Mouse (Mus musculus): Measurements from ENCODE around the gene Lrrc28. TPM values are rescaled to one million over a fixed set of nuclear protein-coding genes. Genes with fewer than 3 reads are reported as not detected.

Gene Lrrc28
- polyA plus RNA-seq, 1 experiment from 2014 or later = 10.3 TPM

DNA sequence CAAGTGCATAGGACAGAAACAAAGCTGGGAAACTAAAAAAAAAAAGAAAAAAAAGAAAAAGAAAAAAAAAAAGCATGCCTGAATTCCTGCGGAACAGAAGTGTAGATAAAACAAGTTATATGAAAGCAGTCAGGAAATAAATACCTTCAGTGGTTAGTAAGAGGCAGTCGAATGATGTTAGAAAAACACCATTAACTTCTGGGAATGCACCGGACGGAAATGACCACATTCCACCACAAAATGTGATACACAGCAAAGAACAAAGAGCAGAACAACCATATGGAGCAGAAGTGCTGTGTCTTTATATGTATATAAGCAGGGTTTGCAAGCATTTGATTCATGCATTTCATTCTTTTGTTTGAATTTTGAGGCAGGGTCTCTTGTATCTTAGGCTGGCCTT, 28.2 kb downstream of the Lrrc28 start:
- WGBS (ENCODE audit: insufficient replicate concordance) = 62% methylated on average over 4 of the region's 4 CpGs
- Histone ChIP-seq H3K4me2 (no peak overlapping the region), H3K4me1 (no peaks in the 10 kb centered on the region), H3K27ac (no peak overlapping the region), H3K9ac (no peak overlapping the region), H3K36me3 (no peaks in the 10 kb centered on the region), H3K4me3 (no peak overlapping the region), H3K27me3 (replicated peaks) (no peaks in the 10 kb centered on the region), H3K9me3 (replicated peaks) (no peaks in the 10 kb centered on the region)
- ATAC-seq = no peak

DNA sequence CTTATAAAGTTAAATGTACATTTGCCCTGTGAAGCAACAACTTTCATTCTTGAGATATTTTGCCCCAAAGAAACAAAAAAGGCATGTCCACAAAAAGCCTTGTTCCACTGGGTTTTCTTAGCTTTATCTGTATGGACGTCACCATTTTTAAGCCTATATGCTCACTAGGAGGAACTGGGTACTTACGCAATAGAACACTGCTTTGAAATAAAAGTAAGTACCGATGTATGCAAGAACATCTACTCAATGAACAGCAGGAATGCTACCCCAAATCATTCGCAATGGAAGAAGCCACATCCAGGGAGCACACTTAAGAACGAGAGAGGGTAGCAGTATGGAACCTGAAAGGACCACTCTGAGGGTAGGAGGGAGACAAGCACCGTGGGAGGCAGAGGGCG, 30.6 kb downstream of the Lrrc28 start:
- Histone ChIP-seq H3K9me3 (replicated peaks) (no peaks in the 10 kb centered on the region), H3K36me3 (no peaks in the 10 kb centered on the region), H3K9ac (no peak overlapping the region), H3K4me1 (no peaks in the 10 kb centered on the region), H3K4me3 (no peak overlapping the region), H3K27ac (no peak overlapping the region), H3K4me2 (no peak overlapping the region), H3K27me3 (replicated peaks) (no peaks in the 10 kb centered on the region)
- no peak for ATAC-seq
- 67% methylated on average over 7 of the region's 7 CpGs for whole genome bisulfite sequencing (ENCODE audit: insufficient replicate concordance)

DNA sequence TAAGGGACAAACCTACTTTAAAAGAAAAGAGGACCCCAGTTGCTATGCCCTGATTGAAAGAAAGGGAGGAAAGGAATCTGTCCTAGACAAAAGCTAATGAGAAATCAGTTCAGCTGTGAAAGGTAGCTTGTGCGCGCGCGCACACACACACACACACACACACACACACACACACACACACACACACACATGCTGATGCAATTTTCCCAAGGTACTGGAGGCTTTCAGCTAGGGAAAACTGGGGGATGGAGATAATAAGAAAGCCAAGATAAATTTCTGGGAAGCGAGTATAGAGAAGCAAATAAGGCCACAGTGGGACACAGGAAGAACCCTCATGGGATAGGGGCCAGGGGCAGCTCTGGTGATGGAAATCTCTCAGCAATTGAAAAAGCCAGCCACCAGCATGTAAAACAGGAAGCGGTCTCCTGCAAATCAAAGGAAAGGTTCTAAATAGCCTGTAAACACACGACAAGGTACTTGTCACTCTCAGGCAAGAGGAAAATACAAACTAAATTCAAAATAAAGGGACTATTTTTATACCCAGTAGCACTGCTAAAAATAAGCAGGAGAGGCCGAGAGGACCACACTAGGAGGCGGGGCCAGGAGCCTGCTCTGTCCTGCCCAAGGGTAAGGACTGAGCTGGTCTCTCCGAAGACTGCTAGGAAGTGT, 31.1 kb downstream of the Lrrc28 start:
- Histone ChIP-seq H3K27me3 (replicated peaks) (no peaks in the 10 kb centered on the region), H3K9ac (no peak overlapping the region), H3K4me2 (no peak overlapping the region), H3K36me3 (no peaks in the 10 kb centered on the region), H3K27ac (no peak overlapping the region), H3K4me1 (no peaks in the 10 kb centered on the region), H3K4me3 (no peak overlapping the region), H3K9me3 (replicated peaks) (no peaks in the 10 kb centered on the region)
- 56% methylated on average over 10 of the region's 10 CpGs for WGBS (ENCODE audit: insufficient replicate concordance)
- no peak for ATAC-seq

DNA sequence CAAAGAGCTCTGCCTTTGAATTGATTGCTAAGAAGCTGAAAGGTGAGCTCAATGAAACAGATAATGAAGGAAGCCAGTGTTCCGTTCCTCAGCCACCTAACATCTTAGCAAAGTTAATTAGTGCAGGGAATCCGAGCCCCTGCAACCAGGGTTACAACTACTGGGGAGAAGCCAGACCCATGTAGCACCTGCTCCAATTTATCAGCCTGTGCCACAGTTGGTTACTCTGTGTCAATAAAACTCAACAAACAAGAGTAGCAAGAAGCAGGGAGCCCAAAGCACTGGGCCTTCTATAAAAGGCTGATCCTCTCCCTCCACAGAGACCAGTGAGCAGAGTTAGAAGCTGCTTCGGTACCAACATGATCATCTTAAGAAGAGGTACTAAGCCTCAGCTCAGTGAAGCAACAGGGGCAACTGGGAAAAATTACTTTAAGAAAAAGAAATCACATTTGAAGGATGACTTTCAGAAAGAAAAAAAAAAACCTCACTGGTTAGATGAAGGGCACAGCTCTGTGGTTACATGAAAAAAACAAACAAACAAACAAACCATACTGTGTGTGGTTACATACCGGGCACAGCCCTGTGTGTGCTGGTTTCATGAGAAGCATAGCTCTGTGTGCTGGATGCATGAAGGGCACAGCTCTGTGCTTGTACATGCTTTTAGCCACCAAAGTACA, 36.6 kb downstream of the Lrrc28 start:
- Histone ChIP-seq H3K27me3 (replicated peaks) (no peaks in the 10 kb centered on the region), H3K9ac (no peak overlapping the region), H3K4me3 (no peak overlapping the region), H3K4me1 (no peaks in the 10 kb centered on the region), H3K4me2 (no peak overlapping the region), H3K9me3 (replicated peaks) (no peaks in the 10 kb centered on the region), H3K27ac (no peak overlapping the region), H3K36me3 (no peaks in the 10 kb centered on the region)
- 69% methylated on average over 4 of the region's 4 CpGs for WGBS (ENCODE audit: insufficient replicate concordance)
- ATAC-seq = no peak

DNA sequence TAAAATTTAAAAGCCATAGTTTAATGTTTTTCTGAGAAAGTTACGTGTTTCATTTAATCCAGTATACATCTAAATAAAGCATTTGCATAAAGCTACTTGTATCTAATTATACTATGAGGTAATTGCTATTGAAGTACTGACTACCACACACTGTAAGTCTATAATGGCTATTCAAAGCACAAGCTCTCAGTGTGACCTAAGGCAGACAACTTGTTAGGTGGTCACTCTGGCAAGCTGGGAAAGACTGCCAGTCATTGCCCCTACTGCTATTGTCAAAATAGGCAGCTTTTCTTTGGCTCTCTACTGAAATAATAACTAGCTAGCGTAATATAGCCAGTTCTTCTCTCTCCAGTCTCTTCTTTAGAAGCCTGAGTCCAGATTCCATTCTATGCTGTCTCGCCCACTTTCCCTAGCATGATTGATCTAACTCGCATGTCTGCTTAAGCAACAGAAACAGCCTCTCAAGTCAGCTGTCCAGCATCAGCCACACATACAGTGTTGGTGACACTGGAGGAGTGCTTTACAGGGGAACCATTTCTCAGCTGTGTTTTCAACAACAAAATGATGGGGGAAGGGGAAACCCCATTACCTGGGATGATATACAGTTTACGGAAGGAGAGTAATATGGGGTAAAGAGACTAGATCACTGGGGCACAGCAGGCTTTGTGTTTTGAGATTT, 37.3 kb downstream of the Lrrc28 start:
- no peak for ATAC-seq
- Histone ChIP-seq H3K27me3 (replicated peaks) (no peaks in the 10 kb centered on the region), H3K4me3 (no peak overlapping the region)

GRCm38 (mm10) chr7:67606250-67606649, 38.8 kb downstream of the Lrrc28 start:
- H3K9me3 ChIP-seq (replicated peaks) = no peaks in the 10 kb centered on the region
- H3K27me3 ChIP-seq (replicated peaks) = no peaks in the 10 kb centered on the region
- no peak overlapping the region for H3K4me3 ChIP-seq
- H3K36me3 ChIP-seq = no peaks in the 10 kb centered on the region
- no peak overlapping the region for H3K4me2 ChIP-seq
- H3K9ac ChIP-seq = no peak overlapping the region
- no peak for ATAC-seq
- WGBS (ENCODE audit: insufficient replicate concordance) = 67% methylated on average over 1 of the region's 1 CpGs
- H3K4me1 ChIP-seq = no peaks in the 10 kb centered on the region
- no peak overlapping the region for H3K27ac ChIP-seq

More for the DNA sequence above, 37.3 kb downstream of the Lrrc28 start:
- H3K9ac ChIP-seq = no peak overlapping the region
- no peaks in the 10 kb centered on the region for H3K36me3 ChIP-seq
- 78% methylated on average over 5 of the region's 5 CpGs for WGBS (ENCODE audit: insufficient replicate concordance)
- H3K4me1 ChIP-seq = no peaks in the 10 kb centered on the region
- no peak overlapping the region for H3K4me2 ChIP-seq
- H3K9me3 ChIP-seq (replicated peaks) = no peaks in the 10 kb centered on the region
- H3K27ac ChIP-seq = no peak overlapping the region

GRCm38 (mm10) chr7:67605114-67605513, 40.0 kb downstream of the Lrrc28 start:
- no peaks in the 10 kb centered on the region for H3K36me3 ChIP-seq
- 60% methylated on average over 6 of the region's 6 CpGs for WGBS (ENCODE audit: insufficient replicate concordance)
- no peak overlapping the region for H3K9ac ChIP-seq
- no peaks in the 10 kb centered on the region for H3K9me3 ChIP-seq (replicated peaks)
- H3K4me1 ChIP-seq = no peaks in the 10 kb centered on the region
- no peak overlapping the region for H3K4me2 ChIP-seq
- ATAC-seq = no peak
- no peak overlapping the region for H3K27ac ChIP-seq
- no peaks in the 10 kb centered on the region for H3K27me3 ChIP-seq (replicated peaks)
- H3K4me3 ChIP-seq = no peak overlapping the region

- H3K27me3 ChIP-seq (replicated peaks) = no peaks in the 10 kb centered on the region
- 68% methylated on average over 3 of the region's 3 CpGs for WGBS (ENCODE audit: insufficient replicate concordance)
- H3K36me3 ChIP-seq = no peaks in the 10 kb centered on the region
- no peaks in the 10 kb centered on the region for H3K9me3 ChIP-seq (replicated peaks)
- ATAC-seq = no peak
- H3K27ac ChIP-seq = no peak overlapping the region
- H3K4me3 ChIP-seq = no peak overlapping the region
- H3K4me1 ChIP-seq = 0 out of 2 replicates have a peak, but pooled peaks cover 4% of the 10 kb centered on the region
- H3K9ac ChIP-seq = no peak overlapping the region
- H3K4me2 ChIP-seq = no peak overlapping the region
Measured at GRCm38 (mm10) chr7:67598050-67598449, 47.0 kb downstream of the Lrrc28 start.

GRCm38 (mm10) chr7:67596961-67597360, 48.1 kb downstream of the Lrrc28 start:
- no peaks in the 10 kb centered on the region for H3K36me3 ChIP-seq
- H3K9me3 ChIP-seq (replicated peaks) = no peaks in the 10 kb centered on the region
- H3K27me3 ChIP-seq (replicated peaks) = no peaks in the 10 kb centered on the region
- H3K4me1 ChIP-seq = 0 out of 2 replicates have a peak, but pooled peaks cover 4% of the 10 kb centered on the region
- H3K4me2 ChIP-seq = no peak overlapping the region
- no peak overlapping the region for H3K9ac ChIP-seq
- 29% methylated on average over 1 of the region's 1 CpGs for WGBS (ENCODE audit: insufficient replicate concordance)
- no peak for ATAC-seq
- H3K4me3 ChIP-seq = no peak overlapping the region
- no peak overlapping the region for H3K27ac ChIP-seq

DNA sequence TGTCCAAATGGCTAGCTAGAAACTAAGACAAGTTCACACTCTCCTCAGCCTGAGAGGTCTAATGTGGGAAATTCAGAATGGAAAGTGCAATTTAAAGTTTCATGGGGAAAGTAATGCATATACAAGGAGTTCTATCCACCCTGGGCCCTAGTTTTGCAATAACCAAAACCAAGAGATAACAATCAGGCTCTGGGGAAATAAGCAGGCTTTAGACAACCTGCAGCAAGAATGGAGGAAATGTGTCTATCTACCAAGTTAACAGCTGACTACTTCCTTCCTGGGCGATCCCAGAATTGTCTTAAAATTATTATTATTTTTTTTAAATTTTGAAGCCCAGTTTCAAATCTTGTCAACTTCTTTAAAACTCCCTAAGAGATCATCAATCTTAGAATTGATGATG, 48.7 kb downstream of the Lrrc28 start:
- Histone ChIP-seq H3K36me3 (no peaks in the 10 kb centered on the region), H3K27ac (no peak overlapping the region), H3K9me3 (replicated peaks) (no peaks in the 10 kb centered on the region), H3K4me1 (0 out of 2 replicates have a peak, but pooled peaks cover 4% of the 10 kb centered on the region), H3K9ac (no peak overlapping the region), H3K4me3 (no peak overlapping the region), H3K4me2 (no peak overlapping the region), H3K27me3 (replicated peaks) (no peaks in the 10 kb centered on the region)
- WGBS (ENCODE audit: insufficient replicate concordance) = 58% methylated on average over 1 of the region's 1 CpGs
- ATAC-seq = no peak

DNA sequence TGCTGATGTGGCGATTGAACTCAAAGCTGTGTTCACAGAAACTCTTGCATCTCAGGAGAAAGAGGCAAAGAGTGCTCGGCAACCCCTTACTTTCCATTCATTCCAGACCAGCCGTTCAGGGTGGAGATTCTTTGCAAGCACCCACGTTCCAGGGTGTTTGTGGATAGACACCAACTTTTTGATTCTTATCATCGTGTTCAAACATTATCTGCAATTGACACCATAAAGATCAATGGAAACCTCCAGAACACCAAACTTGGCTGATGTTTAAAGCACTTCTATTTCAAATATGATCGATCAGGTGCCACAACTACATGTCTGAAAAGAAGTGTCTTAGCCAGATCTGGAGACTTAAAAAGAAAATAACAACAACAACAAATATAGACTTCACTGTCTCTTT, 51.2 kb downstream of the Lrrc28 start:
- Histone ChIP-seq H3K27ac (no peak overlapping the region), H3K4me1 (0 out of 2 replicates have a peak, but pooled peaks cover 4% of the 10 kb centered on the region), H3K4me2 (no peak overlapping the region), H3K9me3 (replicated peaks) (no peaks in the 10 kb centered on the region), H3K36me3 (no peaks in the 10 kb centered on the region), H3K4me3 (no peak overlapping the region), H3K27me3 (replicated peaks) (no peaks in the 10 kb centered on the region), H3K9ac (no peak overlapping the region)
- WGBS (ENCODE audit: insufficient replicate concordance) = 70% methylated on average over 6 of the region's 6 CpGs
- ATAC-seq = no peak

DNA sequence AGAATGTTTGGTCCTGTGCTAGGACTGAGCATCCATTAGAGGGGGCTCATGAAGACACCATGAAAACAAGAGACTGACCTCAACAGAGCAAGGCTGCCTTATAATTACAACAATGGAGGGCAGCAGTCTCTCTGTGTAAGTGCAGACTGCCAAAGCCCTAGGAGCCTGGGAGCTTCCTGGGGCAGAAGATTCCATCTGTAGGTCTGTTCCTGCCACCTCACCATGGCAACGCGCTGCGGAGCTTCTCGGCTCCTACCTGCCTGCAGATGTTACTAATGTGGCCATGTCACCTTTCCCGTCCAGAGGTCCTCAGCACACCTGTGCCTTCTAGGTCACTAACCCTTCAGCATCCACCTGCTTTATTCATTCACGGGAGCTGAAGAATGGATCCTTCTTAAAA, 52.4 kb downstream of the Lrrc28 start:
- Histone ChIP-seq H3K4me1 (0 out of 2 replicates have a peak, but pooled peaks cover 4% of the 10 kb centered on the region), H3K4me2 (no peak overlapping the region), H3K4me3 (no peak overlapping the region), H3K27me3 (replicated peaks) (no peaks in the 10 kb centered on the region), H3K27ac (no peak overlapping the region), H3K36me3 (no peaks in the 10 kb centered on the region), H3K9me3 (replicated peaks) (no peaks in the 10 kb centered on the region), H3K9ac (no peak overlapping the region)
- no peak for ATAC-seq
- WGBS (ENCODE audit: insufficient replicate concordance) = 85% methylated on average over 6 of the region's 6 CpGs

Data from liver, embryonic 12.5 days (tissue).